Comparison of ENCODE assay signal across 8 mouse cellular contexts in the genomic region with DNA sequence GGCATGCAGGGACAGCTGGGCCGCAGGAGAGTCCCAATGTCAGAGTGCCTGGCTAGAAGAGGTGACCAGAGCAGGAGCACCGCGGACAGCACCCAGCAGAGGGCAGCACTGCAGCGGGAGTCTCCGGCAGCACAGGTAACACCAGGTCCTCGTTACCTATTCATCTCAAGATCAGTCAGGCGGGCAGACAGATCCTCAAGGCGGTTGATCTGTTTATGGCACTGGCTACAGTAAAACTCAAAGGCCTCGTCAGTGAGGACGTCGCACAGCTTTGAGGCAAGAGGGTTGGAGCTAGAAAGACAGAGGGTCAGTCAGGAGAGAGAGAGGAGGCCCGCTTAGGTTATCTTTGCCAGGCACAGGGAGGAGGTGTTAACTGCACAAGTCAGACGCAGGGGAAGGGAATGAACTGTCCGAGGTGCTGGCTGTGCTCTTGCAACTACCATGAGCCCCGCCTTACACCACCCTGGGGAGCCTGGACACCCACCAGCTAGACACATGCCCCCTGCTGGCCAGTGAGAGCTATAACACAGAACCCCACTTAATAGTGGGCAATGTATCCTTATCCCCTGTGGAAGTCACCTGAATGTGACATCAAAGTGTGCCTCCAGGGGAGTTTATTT. TPM values are rescaled to one million over a fixed set of nuclear protein-coding genes. Genes with fewer than 3 reads are reported as not detected.
DNase-seq lines count a peak whose midpoint lies in the region; ATAC-seq and TF ChIP-seq lines count a peak whose summit lies in the region.

No protein-coding gene starts in this region.

- intact Hi-C loops in heart, adult 2 months (cut with DNase I): loop anchor here (1.0 kb wide), 1 partner anchor 78 kb away; a partner anchor contains a TSS

- ATAC-seq in limb, embryonic 14.5 days (ENCODE audit: low FRiP score, low read depth): peak; percentile 58
- no peak for ATAC-seq in midbrain, postnatal 0 days (ENCODE audit: low FRiP score)

- H3K27ac ChIP-seq in embryonic facial prominence, embryonic 10.5 days (replicated peaks): no peak overlapping the region
- no peak overlapping the region for H3K27ac ChIP-seq in heart, adult 2 months
- H3K27ac ChIP-seq in limb, embryonic 14.5 days (replicated peaks; ENCODE audit: low read depth, low read length): no peak overlapping the region
- no peak overlapping the region for H3K27ac ChIP-seq in midbrain, postnatal 0 days (ENCODE audit: low read depth, low read length)

- H3K27me3 ChIP-seq in embryonic facial prominence, embryonic 10.5 days (replicated peaks; ENCODE audit: low read depth, poor library complexity, severe bottlenecking): no peaks in the 10 kb centered on the region
- no peaks in the 10 kb centered on the region for H3K27me3 ChIP-seq in heart, adult 2 months (ENCODE audit: control insufficient read depth, insufficient read depth, low read length)
- no peaks in the 10 kb centered on the region for H3K27me3 ChIP-seq in limb, embryonic 14.5 days (ENCODE audit: control insufficient read depth, insufficient read depth, low read length)
- H3K27me3 ChIP-seq in midbrain, postnatal 0 days (ENCODE audit: insufficient read depth, low read length): no peaks in the 10 kb centered on the region

- no peaks in the 10 kb centered on the region for H3K9me3 ChIP-seq in embryonic facial prominence, embryonic 10.5 days
- no peaks in the 10 kb centered on the region for H3K9me3 ChIP-seq in limb, embryonic 14.5 days (ENCODE audit: control insufficient read depth, low read length)
- H3K9me3 ChIP-seq in midbrain, postnatal 0 days (ENCODE audit: low read length): no peaks in the 10 kb centered on the region

- peaks cover 90% of the 10 kb centered on the region for H3K36me3 ChIP-seq in embryonic facial prominence, embryonic 10.5 days (replicated peaks)
- no peaks in the 10 kb centered on the region for H3K36me3 ChIP-seq in heart, adult 2 months (ENCODE audit: control insufficient read depth, insufficient read depth, low read length)
- H3K36me3 ChIP-seq in limb, embryonic 14.5 days (ENCODE audit: control insufficient read depth, insufficient read depth, low read length): peaks cover 58% of the 10 kb centered on the region
- peaks cover 40% of the 10 kb centered on the region for H3K36me3 ChIP-seq in midbrain, postnatal 0 days (ENCODE audit: insufficient read depth, low read length)

- H3K79me2 ChIP-seq in heart, adult 2 months (replicated peaks; ENCODE audit: control insufficient read depth, insufficient read depth, low read length): no peaks in the 10 kb centered on the region

- no peak for TF ChIP-seq POLR2A in heart, adult 2 months (IDR thresholded peaks at IDR 0.05; ENCODE audit: insufficient read depth, low read depth, low read length)
- no peak for TF ChIP-seq POLR2A in limb, embryonic 14.5 days (IDR thresholded peaks at IDR 0.05; ENCODE audit: borderline replicate concordance, extremely low read depth, insufficient read depth, insufficient read length)

- 0 out of 2 replicates have a peak, but pooled peaks have one; percentile 63 for TF ChIP-seq EP300 in heart, adult 2 months (IDR thresholded peaks at IDR 0.05; ENCODE audit: insufficient read depth, low read depth, low read length)

- H3K4me1 ChIP-seq in embryonic facial prominence, embryonic 10.5 days: peaks cover 6% of the 10 kb centered on the region; the same call in 1 of the 2 replicates
- H3K4me1 ChIP-seq in heart, adult 2 months (ENCODE audit: control insufficient read depth, insufficient read depth, low read length): peaks cover 5% of the 10 kb centered on the region
- H3K4me1 ChIP-seq in limb, embryonic 14.5 days (ENCODE audit: control insufficient read depth, insufficient read depth, low read length): 0 out of 2 replicates have a peak, but pooled peaks cover 2% of the 10 kb centered on the region
- no peaks in the 10 kb centered on the region for H3K4me1 ChIP-seq in midbrain, postnatal 0 days (ENCODE audit: insufficient read depth, low read length)

- peak; percentile 62 for DNase-seq in 3134 (ENCODE audit: extremely low read depth, insufficient read length, low spot score)
- peak; percentile 81 for DNase-seq in adrenal gland, postnatal 10 days
- peak; percentile 80 for DNase-seq in embryonic facial prominence, embryonic 10.5 days (ENCODE audit: low spot score)
- DNase-seq in heart, adult 2 months: peak; percentile 78 to 81
- DNase-seq in kidney, adult 18-20 months: peak; percentile 88
- DNase-seq in limb, embryonic 14.5 days (ENCODE audit: low spot score): peak; percentile 79
- peak; percentile 65 for DNase-seq in midbrain, postnatal 0 days (ENCODE audit: low spot score)
- peak; percentile 92 to 93 for DNase-seq in spleen, postnatal 10 days (ENCODE audit: low spot score in 2 of 2)

- TF ChIP-seq CTCF in heart, adult 2 months (IDR thresholded peaks at IDR 0.05): peak; percentile 72
- peak; percentile 73 for TF ChIP-seq CTCF in midbrain, postnatal 0 days (IDR thresholded peaks at IDR 0.05)

- 10% methylated on average over 15 of the region's 15 CpGs for WGBS in embryonic facial prominence, embryonic 10.5 days
- WGBS in heart, adult 2 months: 16% methylated on average over 15 of the region's 15 CpGs
- 8% methylated on average over 15 of the region's 15 CpGs for WGBS in limb, embryonic 14.5 days
- 15% methylated on average over 15 of the region's 15 CpGs for WGBS in midbrain, postnatal 0 days

- no peak overlapping the region for H3K9ac ChIP-seq in heart, adult 2 months (ENCODE audit: low read depth, low read length)
- no peak overlapping the region for H3K9ac ChIP-seq in limb, embryonic 14.5 days (ENCODE audit: low read depth, low read length, severe bottlenecking)
- H3K9ac ChIP-seq in midbrain, postnatal 0 days (replicated peaks; ENCODE audit: low read length, poor library complexity, severe bottlenecking): no peak overlapping the region

- H3K4me2 ChIP-seq in limb, embryonic 14.5 days (replicated peaks; ENCODE audit: low read depth, low read length, severe bottlenecking): no peak overlapping the region
- H3K4me2 ChIP-seq in midbrain, postnatal 0 days (ENCODE audit: low read depth, low read length, poor library complexity, severe bottlenecking): no peak overlapping the region

- H3K4me3 ChIP-seq in embryonic facial prominence, embryonic 10.5 days: no peak overlapping the region
- H3K4me3 ChIP-seq in heart, adult 2 months: no peak overlapping the region
- no peak overlapping the region for H3K4me3 ChIP-seq in limb, embryonic 14.5 days (replicated peaks; ENCODE audit: low read length)
- H3K4me3 ChIP-seq in midbrain, postnatal 0 days (ENCODE audit: low read depth, low read length): no peak overlapping the region

RNA-seq across cellular contexts. Expression of a gene that starts 26.4 kb away (rescaled TPM):
- 10 to 100 TPM; 15.8 to 16.2 TPM for total RNA-seq in adrenal gland, postnatal 10 days (2021)
- polyA plus RNA-seq in embryonic facial prominence, embryonic 10.5 days (2016; fragmentation: Nextera tagmentation; extraction: Ambion mirVana): 34.3 and 40.1 TPM in 2 replicates
- 1 to 10 TPM; 6.1 to 7.4 TPM for total RNA-seq in heart, adult 2 months (2021)
- 15.1 and 15.5 TPM in 2 replicates for polyA plus RNA-seq in heart, adult 2 months (2012; rRNA removed)
- polyA plus RNA-seq in limb, embryonic 14.5 days (2012; rRNA removed): 50.1 and 70.4 TPM in 2 replicates
- polyA plus RNA-seq in limb, embryonic 14.5 days (2014; fragmentation: Nextera tagmentation; extraction: Ambion mirVana): 31.0 and 31.2 TPM in 2 replicates
- 29.7 and 36.8 TPM in 2 replicates for total RNA-seq in midbrain, postnatal 0 days (2014; rRNA removed)
- 14.7 and 20.1 TPM in 2 replicates for polyA plus RNA-seq in midbrain, postnatal 0 days (2015; fragmentation: Nextera tagmentation; extraction: Ambion mirVana)

RNA-seq across cellular contexts. Expression of a gene that starts 57.4 kb away (rescaled TPM):
- total RNA-seq in adrenal gland, postnatal 10 days (2021): 10 to 100 TPM; 15.3 to 23.8 TPM
- polyA plus RNA-seq in embryonic facial prominence, embryonic 10.5 days (2016; fragmentation: Nextera tagmentation; extraction: Ambion mirVana): 24.5 and 25.3 TPM in 2 replicates
- total RNA-seq in heart, adult 2 months (2021): 10 to 100 TPM; 29.7 to 30.5 TPM
- 29.3 and 33.1 TPM in 2 replicates for polyA plus RNA-seq in heart, adult 2 months (2012; rRNA removed)
- 39.0 and 47.9 TPM in 2 replicates for polyA plus RNA-seq in limb, embryonic 14.5 days (2012; rRNA removed)
- polyA plus RNA-seq in limb, embryonic 14.5 days (2014; fragmentation: Nextera tagmentation; extraction: Ambion mirVana): 17.8 and 18.0 TPM in 2 replicates
- total RNA-seq in midbrain, postnatal 0 days (2014; rRNA removed): 34.7 and 35.7 TPM in 2 replicates
- 14.8 and 18.3 TPM in 2 replicates for polyA plus RNA-seq in midbrain, postnatal 0 days (2015; fragmentation: Nextera tagmentation; extraction: Ambion mirVana)

RNA-seq across cellular contexts. Expression of a gene that starts 59.6 kb away (rescaled TPM):
- not detected for total RNA-seq in adrenal gland, postnatal 10 days (2021)
- polyA plus RNA-seq in embryonic facial prominence, embryonic 10.5 days (2016; fragmentation: Nextera tagmentation; extraction: Ambion mirVana): 0.35 and 0.36 TPM in 2 replicates
- total RNA-seq in heart, adult 2 months (2021): under 1 TPM; 0.27 to 0.37 TPM
- 0.44 and 0.61 TPM in 2 replicates for polyA plus RNA-seq in heart, adult 2 months (2012; rRNA removed)
- 0.25 and 0.26 TPM in 2 replicates for polyA plus RNA-seq in limb, embryonic 14.5 days (2012; rRNA removed)
- polyA plus RNA-seq in limb, embryonic 14.5 days (2014; fragmentation: Nextera tagmentation; extraction: Ambion mirVana): 0.23 and 0.35 TPM in 2 replicates
- total RNA-seq in midbrain, postnatal 0 days (2014; rRNA removed): 2.9 and 4.1 TPM in 2 replicates
- 3.2 and 3.7 TPM in 2 replicates for polyA plus RNA-seq in midbrain, postnatal 0 days (2015; fragmentation: Nextera tagmentation; extraction: Ambion mirVana)
